Mouse (Mus musculus): ENCODE results near the gene Tunar. TPM values are rescaled to one million over a fixed set of nuclear protein-coding genes. Genes with fewer than 3 reads are reported as not detected.

Tunar gene
- polyA plus RNA-seq, 1 experiment from 2014 or later: 0.21 TPM

DNA sequence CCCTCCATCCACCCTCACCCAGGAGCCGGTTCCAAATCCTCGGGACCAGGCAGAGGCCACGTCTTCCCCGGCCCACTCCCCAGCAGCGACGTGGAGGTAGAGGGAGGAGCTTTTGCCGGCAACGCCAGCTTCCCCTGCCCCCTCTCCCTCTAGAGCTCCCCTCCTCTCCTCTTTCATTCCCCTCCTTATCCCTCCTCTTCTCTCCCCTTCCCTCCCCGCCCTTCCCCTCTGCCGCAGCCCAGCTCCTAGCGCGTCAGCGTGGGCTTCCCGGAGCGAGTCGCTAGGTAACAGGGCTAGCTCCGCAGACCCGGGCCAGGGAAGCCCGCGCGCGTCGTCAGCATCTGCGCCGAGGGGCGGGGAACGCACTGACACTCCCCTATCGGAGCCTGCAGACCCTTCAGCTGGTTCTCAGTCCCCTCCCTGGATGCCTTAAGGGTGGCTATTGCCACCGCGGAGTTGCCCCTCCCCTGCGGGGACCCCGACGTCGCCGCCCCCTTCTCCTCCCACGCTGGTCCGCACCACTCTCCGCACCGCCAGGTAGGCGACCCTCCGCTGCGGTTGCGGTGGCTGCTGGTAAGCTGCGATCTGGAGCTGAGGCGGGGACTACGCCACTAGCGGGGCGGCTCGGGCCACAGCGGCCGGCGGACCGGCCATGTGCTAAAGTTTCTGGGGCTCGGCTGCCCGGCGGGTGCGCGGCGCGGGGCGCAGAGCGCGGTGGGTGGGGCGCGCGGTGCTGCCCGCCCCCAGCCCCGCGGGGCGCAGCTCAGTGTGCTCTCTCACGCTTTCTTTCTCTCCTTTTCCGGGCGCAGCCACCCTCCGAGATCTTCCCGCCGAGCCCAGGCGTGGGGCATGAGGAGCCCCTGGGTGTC is 3.0 kb downstream of the Tunar start:
- peak; percentile 89 for ATAC-seq (ENCODE audit: insufficient read depth)
- no peak for TF ChIP-seq CTCF (IDR thresholded peaks at IDR 0.05; ENCODE audit: low read depth)
- H3K4me1 ChIP-seq (ENCODE audit: insufficient read depth): no peaks in the 10 kb centered on the region
- H3K27me3 ChIP-seq (ENCODE audit: insufficient read depth, low read length): peaks cover 29% of the 10 kb centered on the region
- H3K27ac ChIP-seq (ENCODE audit: low read depth): no peak overlapping the region
- peak overlapping the region; percentile 60 for H3K4me3 ChIP-seq (ENCODE audit: low read depth, low read length)
- DNase-seq: peak; percentile 66
- H3K4me2 ChIP-seq: peak overlapping the region; percentile 99
- no peaks in the 10 kb centered on the region for H3K36me3 ChIP-seq (ENCODE audit: insufficient read depth)
- H3K9me3 ChIP-seq (ENCODE audit: low read depth, low read length): no peaks in the 10 kb centered on the region
- peak overlapping the region; percentile 43 for H3K9ac ChIP-seq
- WGBS: under 1% methylated on average over 71 of the region's 77 CpGs

DNA sequence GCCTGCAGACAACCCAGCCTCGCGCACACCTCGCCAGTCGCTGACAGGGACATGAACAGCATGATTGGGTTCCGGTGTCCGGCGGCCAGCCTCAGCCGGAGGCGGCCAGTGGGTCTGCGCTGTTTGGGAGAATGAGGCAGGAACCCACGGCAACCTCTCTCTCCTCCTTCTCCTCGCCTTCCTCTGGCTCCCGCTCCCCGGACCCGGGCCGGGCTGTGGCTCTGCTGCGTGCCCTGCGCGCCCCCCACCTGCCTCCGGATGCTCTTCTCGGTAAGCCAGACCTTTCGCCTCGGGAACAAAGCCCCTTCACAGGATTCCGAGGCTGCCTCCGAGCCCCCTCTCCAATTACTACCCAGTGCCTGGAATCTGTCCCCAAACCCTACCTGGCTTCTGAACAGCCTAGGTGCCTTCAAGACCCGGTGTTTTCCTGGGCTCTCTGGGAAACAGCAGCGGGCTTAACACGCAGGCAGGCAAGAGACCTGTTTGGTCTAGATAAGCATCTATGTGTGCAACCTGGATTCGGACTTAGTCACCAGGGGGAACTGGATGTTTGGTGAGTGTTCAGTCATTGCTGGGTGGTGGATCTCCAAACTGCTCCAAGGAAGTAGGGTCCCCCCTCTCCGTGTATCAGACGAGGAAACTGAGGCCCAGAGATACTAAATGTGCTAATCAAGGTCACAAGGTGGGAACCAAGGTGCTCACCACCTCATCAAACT is 3.8 kb downstream of the Tunar start:
- Histone ChIP-seq H3K36me3 (ENCODE audit: insufficient read depth) (no peaks in the 10 kb centered on the region), H3K9me3 (ENCODE audit: low read depth, low read length) (no peaks in the 10 kb centered on the region), H3K4me1 (ENCODE audit: insufficient read depth) (no peaks in the 10 kb centered on the region), H3K27ac (ENCODE audit: low read depth) (no peak overlapping the region), H3K4me2 (peak overlapping the region; percentile 99), H3K27me3 (ENCODE audit: insufficient read depth, low read length) (peaks cover 29% of the 10 kb centered on the region), H3K4me3 (ENCODE audit: low read depth, low read length) (peak overlapping the region; percentile 60), H3K9ac (peak overlapping the region; percentile 43; the same call in 1 of the 2 replicates)
- ATAC-seq (ENCODE audit: insufficient read depth) (no peak), DNase-seq (peak; percentile 34)
- no peak for TF ChIP-seq CTCF (IDR thresholded peaks at IDR 0.05; ENCODE audit: low read depth)
- WGBS: 3% methylated on average over 31 of the region's 31 CpGs

DNA sequence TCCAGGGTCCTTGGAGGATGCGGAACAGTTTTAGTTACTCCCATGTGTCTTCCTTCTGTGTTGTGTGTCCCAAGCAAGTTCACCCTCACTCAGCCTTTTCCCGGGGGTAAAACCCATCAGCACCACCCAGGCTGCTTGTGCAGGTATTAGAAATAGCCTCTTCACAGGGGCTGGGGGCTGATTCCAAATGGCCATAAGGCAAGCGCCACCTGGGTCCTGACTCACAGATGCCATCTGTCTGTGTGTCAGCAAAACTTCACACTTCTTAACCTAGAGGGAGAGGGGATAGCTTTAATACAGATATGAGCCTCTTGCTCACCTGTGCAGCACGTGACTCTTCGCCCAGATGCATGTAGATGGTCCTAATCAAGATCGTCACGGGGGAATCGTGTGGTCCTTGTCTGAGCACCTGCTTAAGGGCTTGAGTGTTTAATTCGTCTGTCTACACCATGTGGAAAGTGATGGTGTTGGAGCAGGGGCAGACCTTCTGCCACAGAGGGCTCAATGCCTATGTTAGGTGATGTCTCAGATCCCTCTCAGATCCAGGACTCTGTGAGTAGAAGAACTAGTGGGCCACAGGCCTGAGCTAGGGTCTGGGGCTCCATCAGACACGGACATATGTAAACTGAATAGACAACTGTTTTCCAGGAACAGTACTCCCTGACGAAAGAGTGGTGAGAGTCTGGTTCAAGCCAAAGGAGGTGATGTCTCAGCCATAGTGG is 4.7 kb downstream of the Tunar start:
- no peak for TF ChIP-seq CTCF (IDR thresholded peaks at IDR 0.05; ENCODE audit: low read depth)
- Histone ChIP-seq H3K9ac (no peak overlapping the region), H3K4me1 (ENCODE audit: insufficient read depth) (no peaks in the 10 kb centered on the region), H3K4me3 (ENCODE audit: low read depth, low read length) (no peak overlapping the region), H3K4me2 (no peak overlapping the region), H3K27me3 (ENCODE audit: insufficient read depth, low read length) (peaks cover 29% of the 10 kb centered on the region), H3K9me3 (ENCODE audit: low read depth, low read length) (no peaks in the 10 kb centered on the region), H3K36me3 (ENCODE audit: insufficient read depth) (no peaks in the 10 kb centered on the region), H3K27ac (ENCODE audit: low read depth) (no peak overlapping the region)
- ATAC-seq (ENCODE audit: insufficient read depth) (no peak), DNase-seq (no peak)
- 67% methylated on average over 11 of the region's 11 CpGs for WGBS

DNA sequence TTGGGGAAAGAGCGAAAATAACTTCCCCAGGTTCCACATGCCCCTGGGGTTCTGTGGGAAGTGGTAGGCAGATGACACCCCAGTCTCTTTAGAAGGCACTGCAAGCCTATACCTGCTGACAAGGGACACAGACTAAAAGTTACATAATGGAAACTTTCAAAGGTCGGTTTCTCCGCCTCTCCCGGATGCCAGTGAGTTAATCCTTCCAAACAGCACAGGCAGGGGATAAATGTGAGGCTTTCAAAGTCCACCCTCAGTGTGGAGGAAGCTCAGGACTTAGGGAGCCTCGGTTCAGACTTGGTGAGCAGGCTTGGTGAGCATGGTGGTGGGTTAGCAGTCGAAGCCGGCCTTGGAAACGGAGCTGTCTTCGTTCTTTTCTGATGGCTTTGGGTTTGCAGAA is 7.9 kb downstream of the Tunar start:
- H3K27ac ChIP-seq (ENCODE audit: low read depth): no peak overlapping the region
- H3K4me2 ChIP-seq: no peak overlapping the region
- ATAC-seq (ENCODE audit: insufficient read depth): no peak
- no peak overlapping the region for H3K9ac ChIP-seq
- H3K4me3 ChIP-seq (ENCODE audit: low read depth, low read length): no peak overlapping the region
- no peaks in the 10 kb centered on the region for H3K9me3 ChIP-seq (ENCODE audit: low read depth, low read length)
- DNase-seq: no peak
- TF ChIP-seq CTCF (IDR thresholded peaks at IDR 0.05; ENCODE audit: low read depth): no peak
- H3K4me1 ChIP-seq (ENCODE audit: insufficient read depth): no peaks in the 10 kb centered on the region
- H3K27me3 ChIP-seq (ENCODE audit: insufficient read depth, low read length): peaks cover 21% of the 10 kb centered on the region
- H3K36me3 ChIP-seq (ENCODE audit: insufficient read depth): no peaks in the 10 kb centered on the region
- WGBS: 50% methylated on average over 9 of the region's 9 CpGs

DNA sequence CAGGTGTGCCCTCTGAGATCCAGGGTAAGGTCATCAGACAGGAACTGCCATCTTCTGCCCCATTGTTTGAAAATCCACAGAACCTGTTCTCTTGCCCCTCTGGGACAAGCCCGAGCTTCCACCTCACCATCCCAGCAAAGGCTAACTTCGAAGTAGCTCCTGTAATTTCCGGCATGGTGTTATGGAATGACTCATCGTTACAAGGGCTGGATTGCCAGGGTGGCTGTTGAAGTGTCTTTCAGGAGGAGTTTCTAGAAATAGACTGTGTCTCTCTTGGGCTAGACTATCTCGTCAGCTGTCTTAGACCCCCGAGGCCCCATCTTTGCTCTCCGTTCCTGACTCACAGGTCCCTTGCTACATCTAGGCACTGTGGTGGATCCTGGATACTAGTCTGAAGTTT is 10.8 kb downstream of the Tunar start:
- H3K27me3 ChIP-seq (ENCODE audit: insufficient read depth, low read length): no peaks in the 10 kb centered on the region
- ATAC-seq (ENCODE audit: insufficient read depth): no peak

DNA sequence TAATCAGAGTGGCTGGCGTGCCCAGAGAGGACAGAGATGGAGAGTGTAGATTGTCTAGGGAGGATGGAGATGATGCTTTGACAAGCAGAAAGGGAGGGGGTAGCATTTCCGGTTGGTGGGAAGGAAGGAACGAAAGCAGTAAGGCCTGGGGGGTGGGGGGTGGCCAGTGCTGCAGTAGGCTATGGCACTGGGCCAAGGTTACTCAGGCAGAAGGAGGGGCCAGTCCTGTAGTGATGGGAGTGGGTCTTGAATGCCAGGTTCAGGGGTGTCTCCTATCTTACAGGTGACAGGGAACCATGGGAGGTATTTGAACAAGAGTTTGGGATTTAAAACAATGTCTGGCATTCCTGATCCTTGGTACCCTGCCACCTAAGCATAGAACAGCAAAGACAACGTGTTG is 13.2 kb downstream of the Tunar start:
- WGBS: 40% methylated on average over 4 of the region's 4 CpGs
- Histone ChIP-seq H3K27me3 (ENCODE audit: insufficient read depth, low read length) (no peaks in the 10 kb centered on the region), H3K9me3 (ENCODE audit: low read depth, low read length) (no peaks in the 10 kb centered on the region), H3K36me3 (ENCODE audit: insufficient read depth) (no peaks in the 10 kb centered on the region), H3K4me2 (no peak overlapping the region), H3K4me3 (ENCODE audit: low read depth, low read length) (no peak overlapping the region), H3K9ac (no peak overlapping the region), H3K4me1 (ENCODE audit: insufficient read depth) (no peaks in the 10 kb centered on the region), H3K27ac (ENCODE audit: low read depth) (no peak overlapping the region)
- DNase-seq (peak; percentile 32), ATAC-seq (ENCODE audit: insufficient read depth) (no peak)
- no peak for TF ChIP-seq CTCF (IDR thresholded peaks at IDR 0.05; ENCODE audit: low read depth)

More for the DNA sequence above, 10.8 kb downstream of the Tunar start:
- H3K4me2 ChIP-seq: no peak overlapping the region
- H3K4me3 ChIP-seq (ENCODE audit: low read depth, low read length): no peak overlapping the region
- no peak overlapping the region for H3K9ac ChIP-seq
- H3K27ac ChIP-seq (ENCODE audit: low read depth): no peak overlapping the region
- no peaks in the 10 kb centered on the region for H3K36me3 ChIP-seq (ENCODE audit: insufficient read depth)
- no peaks in the 10 kb centered on the region for H3K9me3 ChIP-seq (ENCODE audit: low read depth, low read length)
- TF ChIP-seq CTCF (IDR thresholded peaks at IDR 0.05; ENCODE audit: low read depth): no peak
- 79% methylated on average over 7 of the region's 7 CpGs for WGBS
- no peak for DNase-seq
- no peaks in the 10 kb centered on the region for H3K4me1 ChIP-seq (ENCODE audit: insufficient read depth)

DNA sequence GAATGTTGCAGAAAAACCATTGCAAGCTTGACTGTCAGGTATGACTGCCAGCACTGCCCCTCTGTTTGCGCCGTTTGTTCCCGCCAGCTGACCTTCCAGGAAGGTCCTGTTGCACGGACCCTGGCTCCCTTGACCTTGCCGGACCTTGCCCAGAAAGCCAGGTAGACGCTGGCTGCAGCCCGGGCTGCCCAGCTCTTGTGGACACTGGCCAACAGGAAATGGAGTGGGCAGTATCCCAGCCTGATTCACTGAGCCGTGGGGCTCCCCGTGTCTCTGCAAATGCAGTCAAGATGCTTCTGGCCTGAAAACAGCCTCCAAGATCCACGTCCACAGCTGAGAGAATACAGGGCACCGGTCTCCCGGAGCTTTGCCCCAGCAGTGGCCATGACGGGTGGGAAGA is 13.6 kb downstream of the Tunar start:
- no peaks in the 10 kb centered on the region for H3K27me3 ChIP-seq (ENCODE audit: insufficient read depth, low read length)
- H3K4me3 ChIP-seq (ENCODE audit: low read depth, low read length): no peak overlapping the region
- no peak overlapping the region for H3K9ac ChIP-seq
- DNase-seq: no peak
- TF ChIP-seq CTCF (IDR thresholded peaks at IDR 0.05; ENCODE audit: low read depth): no peak
- ATAC-seq (ENCODE audit: insufficient read depth): no peak
- WGBS: 66% methylated on average over 13 of the region's 13 CpGs
- H3K36me3 ChIP-seq (ENCODE audit: insufficient read depth): no peaks in the 10 kb centered on the region
- no peak overlapping the region for H3K27ac ChIP-seq (ENCODE audit: low read depth)
- no peaks in the 10 kb centered on the region for H3K9me3 ChIP-seq (ENCODE audit: low read depth, low read length)
- H3K4me1 ChIP-seq (ENCODE audit: insufficient read depth): no peaks in the 10 kb centered on the region
- H3K4me2 ChIP-seq: no peak overlapping the region

Data from lung, embryonic 14.5 days (tissue).